Comparison of ENCODE assay signal across 9 mouse cellular contexts in the genomic region with DNA sequence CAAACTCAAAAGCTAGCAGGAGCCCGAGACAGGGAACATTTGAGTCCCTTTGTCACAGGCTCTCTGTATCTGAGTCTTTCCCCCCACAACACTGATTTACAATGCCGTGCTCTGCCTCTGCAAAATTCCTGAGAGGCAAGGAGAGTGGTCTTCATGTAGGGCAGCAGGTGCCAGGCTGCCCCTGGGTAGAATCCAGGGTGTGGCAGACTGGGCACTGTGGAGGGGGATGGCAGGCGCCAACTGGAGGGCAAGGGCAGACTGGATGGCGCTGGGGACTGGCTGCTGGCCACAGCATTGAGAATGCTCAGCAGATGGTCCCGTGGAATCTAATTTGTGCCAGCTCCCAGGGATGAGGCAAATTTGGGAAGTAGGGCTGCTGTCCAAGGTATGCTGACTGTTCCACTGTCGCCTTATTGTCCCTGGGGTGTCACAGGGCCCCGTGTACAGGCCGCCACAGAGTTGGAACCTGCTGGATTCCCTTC. TPM values are rescaled to one million over a fixed set of nuclear protein-coding genes. Genes with fewer than 3 reads are reported as not detected.
A peak's percentile ranks its signal among the peaks of the same experiment; 100 is the strongest.
DNase-seq lines count a peak whose midpoint lies in the region; ATAC-seq and TF ChIP-seq lines count a peak whose summit lies in the region.
"Had no signal": no experiment of that assay in that cellular context is flagged by ENCODE, and none has a peak within 500 bp of the region (broad histone marks: within the 10 kb centered on the region; RNA-seq: fewer than 3 reads in every experiment).

No protein-coding gene starts in this region.

- intact Hi-C loops in gastrocnemius, adult 2 months (cut with DNase I): loop anchor here (2.0 kb wide), 1 partner anchor 21 kb away; a partner anchor contains a TSS

- TF ChIP-seq CTCF in gastrocnemius, adult 2 months (IDR thresholded peaks at IDR 0.05): no peak

- no peak for ATAC-seq in megakaryocyte, adult 5-6 weeks (ENCODE audit: poor library complexity, severe bottlenecking)

- H3K27ac ChIP-seq in gastrocnemius, adult 2 months: peak overlapping the region; percentile 86
- H3K27ac ChIP-seq: kidney, embryonic 15.5 days had no signal

- DNase-seq in right cerebral cortex, adult 18-20 months: peak; percentile 70
- no peak for DNase-seq in right cerebral cortex, postnatal 4 days
- peak; percentile 82 for DNase-seq in gastrocnemius, adult 2 months
- peak; percentile 72 to 76 for DNase-seq in layer of hippocampus, postnatal 14 days (ENCODE audit: low spot score in 2 of 2)
- DNase-seq in telencephalon, adult 2 months (ENCODE audit: low read depth, low spot score): peak; percentile 53
- no peak for DNase-seq in thymus, postnatal 4 days
- no peak for DNase-seq in ovary, postnatal 14 days (ENCODE audit: low spot score)

- H3K4me3 ChIP-seq in gastrocnemius, adult 2 months: peak overlapping the region; percentile 73
- H3K4me3 ChIP-seq: kidney, embryonic 15.5 days had no signal

RNA-seq across cellular contexts. Expression of a gene that starts 20.8 kb away (rescaled TPM):
- total RNA-seq in gastrocnemius, adult 2 months (2021): 100 to 1,000 TPM; 234 to 341 TPM
- total RNA-seq in layer of hippocampus, postnatal 14 days (2021): 10 to 100 TPM; 11.3 to 13.8 TPM
- not detected in 2 replicates for total RNA-seq in megakaryocyte, adult 5-6 weeks (2015)
- not detected in 2 replicates for total RNA-seq in megakaryocyte, adult 5-6 weeks (2017)

Comparison
In these comparisons a context has a peak if more than half of its experiments do, and no peak if none do; other contexts are left out.
1. DNase-seq: peak in right cerebral cortex, adult 18-20 months (single experiment), gastrocnemius, adult 2 months (single experiment), layer of hippocampus, postnatal 14 days (2 of 2) and telencephalon, adult 2 months (single experiment); none in right cerebral cortex, postnatal 4 days (single experiment), thymus, postnatal 4 days (single experiment) and ovary, postnatal 14 days (single experiment).
2. RNA of a gene that starts 20.8 kb away (total RNA-seq): 234 to 341 TPM in gastrocnemius, adult 2 months; 11.3 to 13.8 TPM in layer of hippocampus, postnatal 14 days and not detected in megakaryocyte, adult 5-6 weeks; every median in the first group is over 10 times any median in the second.